Mouse (Mus musculus) cortical plate, adult 2 months (tissue): ENCODE measurements around the gene Vwa3b.

Experiments used
- CTCF ChIP-seq: fragments of 200-500 bp; IDR thresholded peaks from 2 replicates; pipeline ENCODE4 v1.5.1; 2011; ENCODE audit warnings: mild to moderate bottlenecking, control low read depth, low read length; ENCODE audit not compliant: insufficient read depth; ENCODE audit errors: extremely low read depth
- POLR2A ChIP-seq: fragments of 200-500 bp; IDR thresholded peaks from 2 replicates; pipeline ENCODE4 v1.6.1; 2011; ENCODE audit warnings: mild to moderate bottlenecking, low read length, control low read depth; ENCODE audit not compliant: insufficient read depth; ENCODE audit errors: extremely low read depth

GRCm38 (mm10) chr1:37177874-37178273, 151.5 kb downstream of the Vwa3b start:
- TF ChIP-seq CTCF (peak; percentile 46), POLR2A (no peak)
